Mouse (Mus musculus) kidney, embryonic 16.5 days (tissue): ENCODE data around the gene Ksr2. TPM values are rescaled to one million over a fixed set of nuclear protein-coding genes. Genes with fewer than 3 reads are reported as not detected.

Source experiments
- ATAC-seq: fragments of 200-750 bp; cut with Nextera tagmentation; 2 replicates; pipeline ENCODE4 v1.8.0; 2017; ENCODE audit warnings: moderate TSS enrichment; ENCODE audit not compliant: low FRiP score, low TSS enrichment
- H3K27ac ChIP-seq: fragments of 300-500 bp; sonication (generic); 2 replicates; pipeline ENCODE4 v1.5.1; 2014; ENCODE audit warnings: low read length
- H3K27me3 ChIP-seq: fragments of 300-500 bp; sonication (generic); 2 replicates; pipeline ENCODE4 v1.6.1; 2014; ENCODE audit warnings: low read length, control low read depth, mixed read lengths; ENCODE audit not compliant: insufficient read depth
- H3K36me3 ChIP-seq: fragments of 300-500 bp; sonication (generic); 2 replicates; pipeline ENCODE4 v1.6.1; 2014; ENCODE audit warnings: low read length, control low read depth, mixed read lengths; ENCODE audit not compliant: insufficient read depth
- H3K4me1 ChIP-seq: fragments of 300-500 bp; sonication (generic); 2 replicates; pipeline ENCODE4 v1.6.1; 2014; ENCODE audit warnings: low read length, control low read depth, mixed read lengths; ENCODE audit not compliant: insufficient read depth
- H3K4me2 ChIP-seq: fragments of 300-500 bp; sonication (generic); replicated peaks from 2 replicates; pipeline ENCODE4 v1.6.1; 2014; ENCODE audit warnings: low read depth, low read length
- H3K4me3 ChIP-seq: fragments of 300-500 bp; sonication (generic); 2 replicates; pipeline ENCODE4 v1.5.1; 2014; ENCODE audit warnings: mild to moderate bottlenecking, low read length
- H3K9ac ChIP-seq: fragments of 300-500 bp; sonication (generic); replicated peaks from 2 replicates; pipeline ENCODE4 v1.6.1; 2014; ENCODE audit warnings: low read length
- H3K9me3 ChIP-seq: fragments of 300-500 bp; sonication (generic); 2 replicates; pipeline ENCODE4 v1.6.1; 2016; ENCODE audit warnings: low read length, control low read depth
- WGBS: fragments of 180-500 bp; shearing (Covaris S2); extraction: QIAGEN DNeasy Blood & Tissue Kit; methylation state at CpG from one replicate; pipeline ENCODE4 v1.1.7; 2014; 5-methylcytosine and 5-hydroxymethylcytosine counted together
- polyA plus RNA-seq: library from polyadenylated mRNA; unstranded; fragments of >200 nt; fragmentation: Nextera tagmentation; extraction: Ambion mirVana; gene quantifications from 2 replicates; pipeline ENCODE4 v1.2.1, GENCODE M21; 2015

The Ksr2 gene
- polyA plus RNA-seq, 1 experiment from 2014 or later: 0.37 TPM

DNA sequence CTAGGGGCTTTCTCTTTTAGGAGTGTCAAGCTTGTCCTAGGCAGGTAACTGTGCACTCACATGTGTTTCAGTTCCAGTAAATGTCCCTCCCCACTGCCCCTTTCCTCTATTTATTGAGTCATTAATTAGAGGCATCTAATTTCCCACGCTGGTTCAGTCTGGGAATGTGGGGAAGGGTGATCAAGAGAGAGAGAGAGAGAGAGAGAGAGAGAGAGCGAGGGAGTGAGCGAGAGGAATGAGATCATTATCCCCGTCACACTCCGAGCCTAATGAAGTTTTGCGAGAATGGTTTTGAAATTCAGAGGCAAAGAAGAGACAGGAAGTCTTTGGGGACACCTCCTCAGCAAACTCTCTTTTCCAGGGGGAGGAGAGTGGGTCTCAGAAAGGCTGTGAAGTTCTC, 117.2 kb downstream of the Ksr2 start:
- no peak overlapping the region for H3K9ac ChIP-seq
- no peak overlapping the region for H3K4me2 ChIP-seq
- H3K4me1 ChIP-seq: peaks cover 15% of the 10 kb centered on the region
- H3K9me3 ChIP-seq: no peaks in the 10 kb centered on the region
- H3K27me3 ChIP-seq: peaks cover 20% of the 10 kb centered on the region
- no peaks in the 10 kb centered on the region for H3K36me3 ChIP-seq
- 0 out of 2 replicates have a peak overlapping the region, but pooled peaks have one; percentile 9 for H3K27ac ChIP-seq
- WGBS: 24% methylated on average over 6 of the region's 6 CpGs
- no peak overlapping the region for H3K4me3 ChIP-seq
- no peak for ATAC-seq

DNA sequence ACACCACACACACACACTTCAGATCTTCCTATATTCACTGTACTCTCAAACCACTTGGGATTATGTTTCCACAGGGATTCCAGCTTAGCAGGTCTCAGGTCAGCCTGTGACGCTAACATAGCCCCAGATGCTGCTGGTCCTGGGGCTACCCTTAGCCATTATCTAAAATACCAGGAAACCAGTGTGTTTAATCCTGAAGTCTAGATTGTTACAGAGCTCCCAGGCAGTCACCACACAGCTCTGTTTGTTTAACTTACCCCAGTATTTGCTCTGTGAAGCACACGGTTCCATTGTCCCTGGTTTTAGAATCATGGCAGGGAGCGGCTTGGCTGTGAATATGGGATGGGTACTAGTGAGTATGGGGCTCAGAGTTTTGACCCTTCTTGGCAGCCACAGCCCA, 125.4 kb downstream of the Ksr2 start:
- no peak overlapping the region for H3K4me2 ChIP-seq
- no peaks in the 10 kb centered on the region for H3K36me3 ChIP-seq
- no peak overlapping the region for H3K27ac ChIP-seq
- no peaks in the 10 kb centered on the region for H3K9me3 ChIP-seq
- no peak for ATAC-seq
- peaks cover 10% of the 10 kb centered on the region for H3K4me1 ChIP-seq
- WGBS: 81% methylated on average over 3 of the region's 3 CpGs
- peaks cover 7% of the 10 kb centered on the region; the same call in 1 of the 2 replicates for H3K27me3 ChIP-seq
- no peak overlapping the region for H3K4me3 ChIP-seq
- H3K9ac ChIP-seq: no peak overlapping the region

DNA sequence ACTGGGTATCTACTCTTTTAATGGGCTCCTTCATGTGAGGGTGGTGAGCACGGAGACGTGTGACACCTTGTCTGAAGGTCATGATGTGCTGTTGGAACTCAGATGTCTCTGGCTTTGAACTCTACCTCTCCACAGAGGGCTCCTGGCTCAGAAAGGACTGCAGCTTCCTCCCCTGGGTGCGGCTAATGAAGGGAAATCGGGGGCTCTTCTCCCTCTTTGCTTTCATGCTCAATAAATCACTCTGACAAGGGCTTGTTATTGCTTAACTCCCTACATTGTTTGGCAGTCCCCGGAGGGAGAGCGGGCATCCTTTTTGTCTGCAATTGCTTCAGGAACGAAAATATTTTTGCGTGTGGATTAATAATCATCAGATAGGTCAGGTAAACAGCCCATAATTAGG, 127.9 kb downstream of the Ksr2 start:
- H3K9me3 ChIP-seq: no peaks in the 10 kb centered on the region
- H3K9ac ChIP-seq: no peak overlapping the region
- ATAC-seq: peak; percentile 68
- no peak overlapping the region for H3K4me3 ChIP-seq
- no peaks in the 10 kb centered on the region for H3K36me3 ChIP-seq
- no peak overlapping the region for H3K27ac ChIP-seq
- no peak overlapping the region for H3K4me2 ChIP-seq
- peaks cover 7% of the 10 kb centered on the region for H3K4me1 ChIP-seq
- 11% methylated on average over 8 of the region's 8 CpGs for WGBS
- H3K27me3 ChIP-seq: no peaks in the 10 kb centered on the region

DNA sequence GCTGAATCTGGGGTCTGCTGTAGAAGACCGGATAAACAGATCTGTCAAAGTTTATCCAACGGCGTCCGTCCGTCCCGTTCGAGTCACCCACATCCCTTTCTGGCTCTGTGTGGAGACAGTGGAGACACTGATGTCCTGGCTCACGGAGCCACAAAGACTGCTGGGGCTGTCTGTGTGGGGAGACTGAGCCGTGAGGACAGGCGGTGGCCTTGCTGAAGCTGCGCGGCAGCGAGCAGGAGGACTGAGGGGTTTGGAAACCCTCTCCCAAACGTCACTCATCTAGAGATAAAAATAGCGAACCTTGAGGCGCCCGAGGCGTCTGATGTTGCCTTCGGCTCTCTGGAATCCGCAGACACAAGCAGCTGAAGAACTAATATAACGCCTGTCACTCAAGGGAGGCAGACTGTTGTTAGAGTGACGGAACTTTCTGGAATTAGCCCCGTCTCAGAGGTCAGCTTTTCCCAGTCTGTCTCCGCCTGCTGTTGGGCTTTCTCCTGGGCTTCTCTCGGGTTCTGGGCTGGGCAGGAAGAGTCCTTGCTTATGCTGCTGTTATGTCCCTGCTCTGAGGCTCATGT, 133.0 kb downstream of the Ksr2 start:
- Histone ChIP-seq H3K27me3 (no peaks in the 10 kb centered on the region), H3K4me3 (no peak overlapping the region), H3K9me3 (no peaks in the 10 kb centered on the region), H3K27ac (no peak overlapping the region), H3K36me3 (no peaks in the 10 kb centered on the region), H3K4me1 (peaks cover 3% of the 10 kb centered on the region), H3K4me2 (no peak overlapping the region), H3K9ac (no peak overlapping the region)
- ATAC-seq: no peak
- 69% methylated on average over 25 of the region's 25 CpGs for WGBS

DNA sequence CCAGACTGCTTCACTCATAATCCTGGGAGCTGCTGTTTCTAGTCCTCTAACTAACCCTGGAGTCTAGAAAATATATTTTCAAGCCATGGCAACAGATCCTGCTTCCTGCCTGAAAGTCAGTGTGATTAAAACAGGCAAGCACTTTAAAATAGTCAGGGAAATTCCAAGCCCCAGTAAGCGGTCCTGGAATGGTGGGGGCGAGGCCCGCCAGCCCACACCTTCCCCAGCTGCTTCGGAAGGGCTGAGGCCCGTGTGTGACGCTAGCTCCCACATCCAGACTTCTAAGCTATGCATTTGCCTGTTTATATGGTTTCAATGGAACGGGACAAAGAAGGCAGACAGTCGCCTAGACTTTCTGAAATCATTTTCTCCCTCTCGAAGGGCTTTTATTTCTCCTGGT, 137.2 kb downstream of the Ksr2 start:
- Histone ChIP-seq H3K9ac (no peak overlapping the region), H3K4me1 (no peaks in the 10 kb centered on the region), H3K4me3 (no peak overlapping the region), H3K4me2 (no peak overlapping the region), H3K27ac (no peak overlapping the region), H3K36me3 (no peaks in the 10 kb centered on the region), H3K27me3 (no peaks in the 10 kb centered on the region), H3K9me3 (peaks cover 5% of the 10 kb centered on the region; the same call in 1 of the 2 replicates)
- 36% methylated on average over 9 of the region's 9 CpGs for WGBS
- ATAC-seq: no peak

DNA sequence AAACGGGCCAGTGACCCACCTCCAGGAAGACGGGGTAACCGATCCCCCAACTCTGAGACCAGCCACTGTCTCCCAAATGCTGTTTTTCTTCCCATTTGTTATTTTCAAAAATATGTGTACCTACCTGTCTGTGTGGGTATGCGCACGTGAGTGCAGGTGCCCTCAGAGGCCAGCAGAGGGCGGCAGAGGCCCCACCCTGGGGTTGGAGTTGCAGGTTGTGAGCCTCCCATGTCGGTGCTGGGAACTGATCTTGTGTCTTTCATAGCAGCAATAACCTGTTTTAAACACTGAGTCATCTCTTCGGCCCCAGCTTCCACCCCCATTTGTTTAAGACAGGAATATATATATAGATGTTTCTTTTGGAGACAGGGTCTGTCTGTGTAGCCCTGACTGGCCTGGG, 138.3 kb downstream of the Ksr2 start:
- no peaks in the 10 kb centered on the region for H3K36me3 ChIP-seq
- no peaks in the 10 kb centered on the region for H3K27me3 ChIP-seq
- no peak for ATAC-seq
- 95% methylated on average over 8 of the region's 8 CpGs for WGBS
- H3K4me3 ChIP-seq: no peak overlapping the region
- H3K9ac ChIP-seq: no peak overlapping the region
- H3K9me3 ChIP-seq: peaks cover 5% of the 10 kb centered on the region; the same call in 1 of the 2 replicates
- no peaks in the 10 kb centered on the region for H3K4me1 ChIP-seq
- no peak overlapping the region for H3K4me2 ChIP-seq
- H3K27ac ChIP-seq: no peak overlapping the region

DNA sequence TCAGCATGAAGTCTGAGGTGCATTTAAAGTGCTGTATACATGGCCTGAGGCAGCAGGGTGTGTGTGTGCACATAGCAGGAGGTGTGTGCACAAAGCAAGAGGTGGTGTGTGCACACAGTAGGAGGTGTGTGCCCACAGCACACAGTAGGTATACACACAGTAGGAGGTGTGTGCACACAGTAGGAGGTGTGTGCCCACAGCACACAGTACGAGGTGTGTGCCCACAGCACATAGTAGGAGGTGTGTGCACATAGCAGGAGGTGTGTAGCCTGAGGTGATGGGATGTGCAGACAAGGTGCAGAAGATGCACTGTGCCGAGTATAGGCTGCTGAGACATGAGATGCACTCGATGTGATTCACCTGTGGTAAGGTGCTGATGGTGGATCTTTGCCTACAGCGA, 140.7 kb downstream of the Ksr2 start:
- Histone ChIP-seq H3K36me3 (no peaks in the 10 kb centered on the region), H3K9ac (no peak overlapping the region), H3K4me1 (no peaks in the 10 kb centered on the region), H3K4me3 (no peak overlapping the region), H3K4me2 (no peak overlapping the region), H3K9me3 (peaks cover 5% of the 10 kb centered on the region; the same call in 1 of the 2 replicates), H3K27ac (no peak overlapping the region), H3K27me3 (no peaks in the 10 kb centered on the region)
- no peak for ATAC-seq
- WGBS: 88% methylated on average over 4 of the region's 4 CpGs

DNA sequence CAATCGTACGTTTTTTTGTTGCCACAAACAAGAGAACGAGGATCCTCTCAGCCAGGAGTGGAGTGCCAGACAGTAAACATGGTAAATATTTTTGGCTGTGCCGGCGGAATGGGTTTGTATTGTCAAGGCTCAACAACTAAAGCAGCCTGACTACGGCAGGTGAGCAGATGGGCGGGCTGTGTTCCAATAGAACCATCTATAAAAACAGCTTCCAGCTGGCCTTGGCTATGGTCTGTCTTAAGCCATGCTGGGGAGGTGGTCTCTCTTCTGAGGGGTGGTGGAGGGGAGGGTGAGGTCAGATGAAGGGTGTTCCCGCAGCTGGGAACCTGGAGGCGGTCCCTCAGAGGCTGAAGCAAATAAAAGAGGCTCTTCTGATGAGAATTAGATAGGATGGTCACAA, 142.8 kb downstream of the Ksr2 start:
- WGBS: 73% methylated on average over 9 of the region's 9 CpGs
- Histone ChIP-seq H3K4me3 (no peak overlapping the region), H3K27me3 (no peaks in the 10 kb centered on the region), H3K9ac (no peak overlapping the region), H3K27ac (no peak overlapping the region), H3K9me3 (peaks cover 5% of the 10 kb centered on the region; the same call in 1 of the 2 replicates), H3K4me2 (no peak overlapping the region), H3K4me1 (no peaks in the 10 kb centered on the region), H3K36me3 (no peaks in the 10 kb centered on the region)
- ATAC-seq: no peak

DNA sequence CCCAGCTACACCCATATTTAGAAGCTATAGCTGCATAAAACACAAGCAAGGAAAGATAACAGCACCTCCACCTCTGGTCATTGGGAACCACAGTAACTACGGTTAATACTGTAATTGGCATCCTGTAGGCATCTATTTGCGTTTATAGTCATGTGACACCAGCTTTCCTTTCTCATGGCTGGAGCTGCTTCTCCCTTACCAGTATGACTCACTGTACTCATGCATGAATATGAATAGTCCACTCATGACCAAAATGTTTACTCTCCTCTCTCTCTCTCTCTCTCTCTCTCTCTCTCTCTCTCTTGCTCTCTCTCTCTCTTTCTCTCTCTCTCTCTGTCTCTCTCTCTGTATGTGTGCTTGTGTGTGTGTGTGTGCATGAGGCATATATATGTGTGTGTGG, 147.3 kb downstream of the Ksr2 start:
- H3K9me3 ChIP-seq: no peaks in the 10 kb centered on the region
- H3K9ac ChIP-seq: no peak overlapping the region
- no peaks in the 10 kb centered on the region for H3K36me3 ChIP-seq
- H3K4me3 ChIP-seq: no peak overlapping the region
- no peaks in the 10 kb centered on the region for H3K27me3 ChIP-seq
- no peaks in the 10 kb centered on the region for H3K4me1 ChIP-seq
- 90% methylated on average over 2 of the region's 2 CpGs for WGBS
- no peak overlapping the region for H3K27ac ChIP-seq
- ATAC-seq: no peak
- no peak overlapping the region for H3K4me2 ChIP-seq

DNA sequence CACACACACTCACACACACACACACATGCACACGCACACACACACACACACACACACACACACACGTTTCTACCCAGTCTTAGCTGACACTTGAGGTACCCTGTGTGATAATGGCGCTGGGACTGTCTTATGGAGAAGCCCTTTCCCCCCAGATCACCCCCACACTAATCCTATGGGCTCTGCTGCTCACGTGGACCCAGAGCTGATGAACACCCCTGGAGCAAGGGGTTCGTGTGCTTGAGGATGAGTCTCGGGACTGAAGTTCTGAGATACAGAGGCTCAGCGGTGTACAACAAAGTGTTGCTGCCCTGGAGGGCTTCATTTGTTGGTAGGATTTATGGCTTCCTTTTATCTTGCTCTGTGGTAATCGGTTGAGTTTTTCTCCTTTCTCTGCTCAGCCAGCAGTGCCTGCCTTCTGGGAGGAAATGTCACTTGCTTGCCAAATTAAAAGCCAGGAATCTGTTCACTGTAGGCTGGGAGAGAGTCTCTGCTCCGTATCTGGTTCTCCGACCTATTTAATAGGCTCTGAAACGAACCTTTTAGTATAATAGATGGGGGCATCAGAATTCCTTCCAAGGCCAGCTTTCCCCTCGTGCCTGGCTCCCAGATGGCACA, 152.4 kb downstream of the Ksr2 start:
- no peak for ATAC-seq
- WGBS: 18% methylated on average over 12 of the region's 12 CpGs
- Histone ChIP-seq H3K27me3 (no peaks in the 10 kb centered on the region), H3K4me3 (no peak overlapping the region), H3K9me3 (0 out of 2 replicates have a peak, but pooled peaks cover 3% of the 10 kb centered on the region), H3K4me2 (no peak overlapping the region), H3K9ac (no peak overlapping the region), H3K27ac (no peak overlapping the region; the same call in 1 of the 2 replicates), H3K36me3 (no peaks in the 10 kb centered on the region), H3K4me1 (peaks cover 3% of the 10 kb centered on the region; the same call in 1 of the 2 replicates)
